Mouse (Mus musculus) intestine, postnatal 0 days (tissue): ENCODE data around the gene Slc1a1. TPM values are rescaled to one million over a fixed set of nuclear protein-coding genes. Genes with fewer than 3 reads are reported as not detected.

Source experiments
- ATAC-seq: fragments of 200-750 bp; cut with Nextera tagmentation; 2 replicates; pipeline ENCODE4 v1.8.0; 2017; ENCODE audit warnings: mild to moderate bottlenecking, moderate TSS enrichment, moderate library complexity
- H3K27ac ChIP-seq: fragments of 300-500 bp; sonication (generic); 2 replicates; pipeline ENCODE4 v1.5.1; 2014; ENCODE audit warnings: mild to moderate bottlenecking, low read depth, low read length, moderate library complexity
- H3K27me3 ChIP-seq: fragments of 300-500 bp; sonication (generic); replicated peaks from 2 replicates; pipeline ENCODE4 v1.6.1; 2014; ENCODE audit warnings: low read length, mixed read lengths; ENCODE audit not compliant: control insufficient read depth, insufficient read depth
- H3K36me3 ChIP-seq: fragments of 300-500 bp; sonication (generic); 2 replicates; pipeline ENCODE4 v1.6.1; 2014; ENCODE audit warnings: mild to moderate bottlenecking, moderate library complexity; ENCODE audit not compliant: control insufficient read depth, insufficient read depth
- H3K4me1 ChIP-seq: fragments of 300-500 bp; sonication (generic); replicated peaks from 2 replicates; pipeline ENCODE4 v1.6.1; 2014; ENCODE audit warnings: antibody characterized with exemption, low read length, mixed read lengths; ENCODE audit not compliant: control insufficient read depth, insufficient read depth
- H3K4me2 ChIP-seq: fragments of 300-500 bp; sonication (generic); replicated peaks from 2 replicates; pipeline ENCODE4 v1.6.1; 2014; ENCODE audit warnings: low read depth, mild to moderate bottlenecking, moderate library complexity
- H3K4me3 ChIP-seq: fragments of 300-500 bp; sonication (generic); 2 replicates; pipeline ENCODE4 v1.5.1; 2014; ENCODE audit warnings: low read depth, low read length
- H3K9ac ChIP-seq: fragments of 300-500 bp; sonication (generic); 2 replicates; pipeline ENCODE4 v1.6.1; 2014; ENCODE audit warnings: mild to moderate bottlenecking, low read depth, low read length
- H3K9me3 ChIP-seq: fragments of 300-500 bp; sonication (generic); 2 replicates; pipeline ENCODE4 v1.6.1; 2016; ENCODE audit warnings: mixed run types; ENCODE audit not compliant: control insufficient read depth
- CTCF ChIP-seq: sonication (generic); IDR thresholded peaks from 2 replicates; pipeline ENCODE4 v1.5.1; 2016; ENCODE audit warnings: low read depth, mild to moderate bottlenecking, control low read depth, antibody characterized with exemption, moderate library complexity
- WGBS: fragments of 180-500 bp; shearing (Covaris S2); extraction: QIAGEN DNeasy Blood & Tissue Kit; methylation state at CpG from one replicate; pipeline ENCODE4 v1.1.7; 2014; 5-methylcytosine and 5-hydroxymethylcytosine counted together
- polyA plus RNA-seq: library from polyadenylated mRNA; unstranded; fragments of >200 nt; fragmentation: Nextera tagmentation; extraction: Ambion mirVana; gene quantifications from 2 replicates; pipeline ENCODE4 v1.2.1, GENCODE M21; 2015

Gene Slc1a1
- polyA plus RNA-seq, 1 experiment from 2014 or later, result 2.2 TPM

DNA sequence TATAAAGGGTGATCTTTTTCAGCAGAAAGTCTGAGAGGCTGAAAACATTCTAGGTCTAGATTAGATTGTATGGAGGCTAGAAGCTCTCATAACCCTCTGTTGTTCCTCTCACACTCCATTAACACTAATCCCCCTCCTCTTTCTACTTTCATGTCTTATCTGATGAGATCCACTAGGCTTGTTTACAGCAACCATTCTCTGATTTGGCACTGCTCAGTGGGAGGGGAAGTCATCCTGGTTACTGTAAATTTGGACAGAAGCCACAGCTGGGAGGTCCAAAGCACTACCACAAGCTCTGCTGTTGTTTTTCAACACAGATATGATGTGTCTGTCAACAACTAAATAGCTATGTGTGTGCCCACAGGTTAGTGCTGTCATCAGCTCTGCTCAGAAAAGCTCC is 3.5 kb upstream of the Slc1a1 start:
- ATAC-seq, result no peak
- Histone ChIP-seq H3K9ac (no peak overlapping the region), H3K27ac (no peak overlapping the region), H3K4me2 (no peak overlapping the region), H3K9me3 (no peaks in the 10 kb centered on the region), H3K4me3 (no peak overlapping the region), H3K36me3 (no peaks in the 10 kb centered on the region), H3K27me3 (0 out of 2 replicates have a peak, but pooled peaks cover 7% of the 10 kb centered on the region), H3K4me1 (no peaks in the 10 kb centered on the region)
- TF ChIP-seq CTCF, result no peak

DNA sequence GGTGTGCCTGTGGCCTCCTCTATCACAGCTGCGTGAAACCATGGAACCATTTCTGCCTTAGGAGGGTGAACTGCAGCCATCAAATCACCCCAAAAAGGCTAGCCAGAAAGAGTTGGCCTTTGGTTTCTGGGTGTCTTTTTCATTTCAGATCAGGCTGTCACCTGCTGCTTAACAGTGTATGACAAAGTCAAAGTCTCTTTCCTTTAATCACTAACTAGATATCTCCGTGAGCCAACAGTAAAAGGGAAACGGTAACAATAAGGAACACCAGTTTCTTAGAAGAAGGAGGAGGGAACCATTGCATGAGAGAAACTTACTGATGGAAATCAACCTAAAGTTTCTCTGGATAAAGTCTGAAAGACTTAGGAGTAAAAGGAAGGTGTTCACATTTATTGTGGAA is 2.2 kb upstream of the Slc1a1 start:
- Histone ChIP-seq H3K4me2 (peak overlapping the region; percentile 18; the same call in 1 of the 2 replicates), H3K27me3 (0 out of 2 replicates have a peak, but pooled peaks cover 12% of the 10 kb centered on the region), H3K4me1 (0 out of 2 replicates have a peak, but pooled peaks cover 3% of the 10 kb centered on the region), H3K9me3 (no peaks in the 10 kb centered on the region), H3K9ac (no peak overlapping the region), H3K4me3 (no peak overlapping the region), H3K27ac (peak overlapping the region; percentile 54), H3K36me3 (no peaks in the 10 kb centered on the region)
- 50% methylated on average over 3 of the region's 3 CpGs for WGBS
- TF ChIP-seq CTCF, result no peak
- peak; percentile 56 for ATAC-seq

DNA sequence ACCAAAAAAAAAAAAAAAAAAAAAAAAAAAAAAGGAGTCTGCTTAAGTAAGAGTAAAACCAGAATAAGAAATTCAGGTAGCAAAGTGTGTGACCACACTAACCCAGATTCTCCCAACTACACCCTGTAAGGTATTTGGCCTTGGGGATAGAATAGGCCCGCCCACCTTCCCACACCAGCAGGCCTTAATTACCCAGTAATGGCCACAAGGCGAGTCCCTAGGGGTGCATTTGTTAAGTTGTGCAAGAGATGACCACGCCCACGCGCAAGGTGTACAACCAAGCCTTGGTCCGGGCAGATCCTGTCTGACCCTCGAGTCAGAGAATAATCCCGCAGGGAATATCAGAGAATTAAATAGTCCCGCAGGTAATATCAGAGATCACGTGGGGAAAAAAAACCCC is 461 bp upstream of the Slc1a1 start:
- peak overlapping the region; percentile 87 for H3K4me2 ChIP-seq
- no peaks in the 10 kb centered on the region for H3K36me3 ChIP-seq
- H3K9me3 ChIP-seq, result no peaks in the 10 kb centered on the region
- H3K4me1 ChIP-seq, result 0 out of 2 replicates have a peak, but pooled peaks cover 3% of the 10 kb centered on the region
- 0 out of 2 replicates have a peak, but pooled peaks cover 12% of the 10 kb centered on the region for H3K27me3 ChIP-seq
- 5% methylated on average over 10 of the region's 10 CpGs for WGBS
- peak; percentile 14; the same call in 1 of the 2 replicates for TF ChIP-seq CTCF
- H3K9ac ChIP-seq, result no peak overlapping the region
- ATAC-seq, result peak; percentile 68
- no peak overlapping the region for H3K27ac ChIP-seq
- H3K4me3 ChIP-seq, result peak overlapping the region; percentile 43

DNA sequence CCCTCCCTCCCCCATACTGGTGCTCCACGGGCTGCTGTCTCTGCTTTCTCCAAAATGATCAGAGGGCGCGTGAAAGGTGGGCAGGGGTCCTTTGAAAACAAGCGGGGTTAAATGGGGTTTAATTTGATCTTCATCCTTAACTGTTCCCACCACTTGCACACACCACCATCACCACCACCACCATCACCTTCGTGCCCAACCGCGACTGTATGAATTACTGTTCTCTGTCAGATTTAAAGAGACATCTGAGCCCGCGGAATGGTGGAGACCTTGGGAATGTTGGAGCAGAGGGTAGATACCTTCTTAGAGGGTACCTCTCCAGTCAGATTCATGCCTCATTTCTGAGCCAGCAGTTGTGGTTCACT is 633 bp downstream of the Slc1a1 start:
- Histone ChIP-seq H3K4me3 (peak overlapping the region; percentile 43), H3K9ac (no peak overlapping the region), H3K27ac (no peak overlapping the region), H3K36me3 (no peaks in the 10 kb centered on the region), H3K27me3 (0 out of 2 replicates have a peak, but pooled peaks cover 12% of the 10 kb centered on the region), H3K9me3 (no peaks in the 10 kb centered on the region), H3K4me1 (0 out of 2 replicates have a peak, but pooled peaks cover 3% of the 10 kb centered on the region), H3K4me2 (peak overlapping the region; percentile 87)
- 13% methylated on average over 9 of the region's 9 CpGs for WGBS
- ATAC-seq, result no peak
- TF ChIP-seq CTCF, result no peak

DNA sequence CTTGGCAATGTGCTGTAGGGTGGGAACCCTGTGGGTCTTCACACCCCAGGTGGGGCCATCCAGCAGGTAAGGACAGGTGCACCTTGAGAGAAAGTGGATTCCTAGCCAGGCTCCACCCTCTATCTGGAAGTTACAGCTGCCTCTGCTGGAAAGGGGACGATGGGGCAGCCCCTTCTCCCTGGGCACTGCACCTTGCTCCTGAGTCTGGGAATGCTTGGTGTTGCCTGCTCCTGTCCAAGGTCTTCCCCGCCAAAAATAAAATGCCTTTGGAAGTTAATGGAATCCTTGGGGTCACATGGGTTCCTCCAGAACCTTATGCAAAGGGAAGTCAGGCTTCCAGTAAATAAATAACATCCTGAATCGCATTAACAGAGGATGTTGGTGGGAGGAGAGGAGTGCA is 1.3 kb downstream of the Slc1a1 start:
- Histone ChIP-seq H3K36me3 (no peaks in the 10 kb centered on the region), H3K9ac (no peak overlapping the region), H3K4me2 (no peak overlapping the region), H3K4me1 (0 out of 2 replicates have a peak, but pooled peaks cover 3% of the 10 kb centered on the region), H3K27ac (no peak overlapping the region), H3K27me3 (0 out of 2 replicates have a peak, but pooled peaks cover 12% of the 10 kb centered on the region), H3K4me3 (no peak overlapping the region), H3K9me3 (no peaks in the 10 kb centered on the region)
- WGBS, result 44% methylated on average over 3 of the region's 3 CpGs
- ATAC-seq, result no peak
- TF ChIP-seq CTCF, result no peak

DNA sequence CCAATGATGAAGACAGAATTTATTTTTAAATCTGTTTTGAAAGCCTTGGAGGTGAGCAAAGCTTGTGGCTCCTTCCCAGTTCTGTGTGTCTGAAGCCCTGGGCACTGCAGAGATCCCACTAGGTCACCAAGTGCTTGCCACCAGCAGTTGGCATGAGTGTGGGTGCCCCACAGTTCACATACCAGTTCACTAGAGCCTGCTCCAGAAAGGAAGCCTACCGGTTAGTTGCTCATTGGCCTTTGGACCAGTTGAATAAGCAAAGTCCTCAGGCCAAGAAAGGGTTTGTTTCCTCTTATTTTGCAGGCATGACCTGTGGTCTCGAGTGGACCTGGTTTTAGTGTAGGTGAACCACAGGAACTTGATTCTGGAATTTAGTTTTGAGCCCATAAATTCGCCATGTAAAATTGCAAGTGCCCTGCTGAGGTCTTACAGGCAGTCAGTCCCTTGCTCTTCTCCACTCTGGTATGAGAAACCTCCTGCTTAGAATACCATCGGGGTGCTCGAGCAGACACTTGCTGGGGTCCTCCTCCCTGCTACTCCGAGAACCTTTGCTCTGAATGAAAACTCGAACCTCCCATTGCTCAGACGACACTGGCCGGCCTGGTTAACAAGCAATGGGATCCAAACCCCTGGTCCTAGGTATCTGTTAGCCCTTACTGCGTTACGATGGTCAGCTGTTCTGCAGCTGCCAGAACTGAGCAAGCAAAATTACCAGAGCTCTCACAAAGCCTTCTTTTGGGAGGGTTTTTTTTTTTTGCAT is 2.0 kb downstream of the Slc1a1 start:
- Histone ChIP-seq H3K4me1 (0 out of 2 replicates have a peak, but pooled peaks cover 3% of the 10 kb centered on the region), H3K9me3 (no peaks in the 10 kb centered on the region), H3K27me3 (0 out of 2 replicates have a peak, but pooled peaks cover 12% of the 10 kb centered on the region), H3K27ac (no peak overlapping the region), H3K4me3 (no peak overlapping the region), H3K4me2 (no peak overlapping the region), H3K36me3 (no peaks in the 10 kb centered on the region), H3K9ac (no peak overlapping the region)
- no peak for ATAC-seq
- 74% methylated on average over 11 of the region's 11 CpGs for WGBS
- TF ChIP-seq CTCF, result no peak
